Mouse (Mus musculus) kidney, adult 2 months (tissue): ENCODE measurements at regions not wholly inside any gene's neighbourhood (a gene's known extent, or its start where the extent isn't known, plus 50 kb on each side); places are given as distances from the start of the nearest gene placed in this dataset.

Experiments used
- DNase-seq: peaks from one replicate; pipeline ENCODE4 v3.0.0; 2021
- H3K27ac ChIP-seq: fragments of 200-500 bp; 2 replicates; pipeline ENCODE4 v1.5.1; 2012; ENCODE audit warnings: low read depth, low read length, control low read depth, inconsistent platforms; ENCODE audit not compliant: insufficient read depth
- H3K27me3 ChIP-seq: fragments of 200-500 bp; replicated peaks from 2 replicates; pipeline ENCODE4 v1.6.1; 2012; ENCODE audit warnings: mild to moderate bottlenecking, moderate library complexity, low read length, inconsistent platforms; ENCODE audit not compliant: control insufficient read depth, insufficient read depth
- H3K36me3 ChIP-seq: fragments of 200-500 bp; 2 replicates; pipeline ENCODE4 v1.6.1; 2012; ENCODE audit warnings: mild to moderate bottlenecking, moderate library complexity, low read length, inconsistent platforms; ENCODE audit not compliant: control insufficient read depth, insufficient read depth
- H3K4me1 ChIP-seq: fragments of 200-500 bp; 2 replicates; pipeline ENCODE4 v1.6.1; 2011; ENCODE audit warnings: low read length; ENCODE audit not compliant: control insufficient read depth, insufficient read depth
- H3K4me3 ChIP-seq: fragments of 200-500 bp; 2 replicates; pipeline ENCODE4 v1.5.1; 2011; ENCODE audit warnings: mild to moderate bottlenecking, low read depth, low read length, control low read depth; ENCODE audit not compliant: insufficient read depth
- CTCF ChIP-seq: fragments of 200-500 bp; conservative IDR thresholded peaks from 2 replicates; pipeline ENCODE4 v1.5.1; 2011; ENCODE audit warnings: low read depth, mild to moderate bottlenecking, control low read depth, low read length, moderate library complexity, mixed read lengths; ENCODE audit not compliant: insufficient read depth, insufficient read length
- POLR2A ChIP-seq: fragments of 200-500 bp; IDR thresholded peaks from one replicate; pipeline ENCODE4 v1.6.1; 2011; ENCODE audit warnings: low read depth, low read length, control low read depth
- WGBS: fragments of 180-500 bp; shearing (Covaris S2); methylation state at CpG from one replicate; pipeline ENCODE4 v1.1.7; 2018; 5-methylcytosine and 5-hydroxymethylcytosine counted together

DNA sequence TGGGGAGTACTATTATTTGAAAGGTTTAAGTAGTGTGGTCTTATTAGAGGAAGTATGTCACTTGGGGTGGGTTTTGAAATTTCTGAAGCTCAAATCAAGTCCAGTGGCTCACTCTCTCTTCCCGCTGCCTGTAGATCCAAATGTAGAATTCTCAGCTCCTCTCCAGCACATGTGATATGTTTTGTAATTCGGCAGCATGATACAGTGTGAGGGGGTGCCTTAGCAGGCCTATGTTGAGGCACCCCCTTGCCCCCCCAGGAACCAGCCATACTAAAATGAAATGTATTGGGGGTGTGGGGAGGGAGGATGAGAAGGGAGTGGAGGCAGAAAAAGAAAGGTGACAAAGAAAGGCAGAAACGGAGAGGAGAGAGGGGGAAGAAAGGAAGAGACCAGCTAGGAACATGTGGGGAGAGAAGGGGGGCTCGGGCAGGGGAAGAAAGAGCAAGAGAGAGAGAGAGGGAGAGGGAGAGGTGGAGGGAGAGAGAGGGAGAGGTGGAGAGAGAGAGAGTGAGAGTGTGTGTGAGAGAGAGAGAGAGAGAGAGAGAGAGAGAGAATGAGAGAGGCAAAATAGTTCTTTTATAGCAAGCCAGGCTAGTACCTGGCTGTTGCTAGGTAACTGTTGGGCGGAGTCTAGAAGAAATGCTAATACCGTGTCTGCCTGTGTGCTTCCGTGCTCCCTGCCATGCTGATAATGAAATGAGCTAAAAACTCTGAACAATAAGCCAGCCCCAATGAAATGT is 209.4 kb upstream of the Nabp1 start:
- no peak overlapping the region for H3K27ac ChIP-seq
- H3K27me3 ChIP-seq = no peaks in the 10 kb centered on the region
- H3K36me3 ChIP-seq = no peaks in the 10 kb centered on the region
- no peak for DNase-seq
- 50% methylated on average over 7 of the region's 7 CpGs for WGBS
- no peak for TF ChIP-seq POLR2A
- H3K4me3 ChIP-seq = no peak overlapping the region
- H3K4me1 ChIP-seq = no peaks in the 10 kb centered on the region

DNA sequence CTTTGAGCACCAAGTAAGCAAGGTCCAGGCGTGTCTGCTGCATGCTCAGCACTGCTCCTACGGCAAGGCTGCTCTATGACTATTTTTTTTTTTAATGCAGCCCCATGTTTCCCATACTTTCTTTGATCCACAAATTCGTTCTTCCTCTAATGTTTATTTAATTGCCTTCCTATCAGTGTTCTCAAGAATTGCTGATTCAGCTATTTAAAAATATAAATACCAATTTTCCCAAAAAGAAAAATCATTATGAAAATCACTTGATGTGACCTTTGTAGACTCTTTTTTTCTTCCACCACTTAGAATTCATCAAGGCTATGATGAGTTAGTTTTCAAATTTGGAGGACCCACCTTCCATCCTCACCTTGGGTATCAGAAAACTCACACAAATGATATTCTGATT is 208.5 kb upstream of the Nabp1 start:
- DNase-seq = no peak
- Histone ChIP-seq H3K4me3 (no peak overlapping the region), H3K27me3 (no peaks in the 10 kb centered on the region), H3K36me3 (no peaks in the 10 kb centered on the region), H3K4me1 (no peaks in the 10 kb centered on the region), H3K27ac (no peak overlapping the region)
- WGBS = 86% methylated on average over 3 of the region's 3 CpGs
- TF ChIP-seq POLR2A (no peak), CTCF (no peak)

- no peak for DNase-seq
- Histone ChIP-seq H3K4me3 (no peak overlapping the region), H3K27ac (no peak overlapping the region), H3K36me3 (no peaks in the 10 kb centered on the region), H3K27me3 (no peaks in the 10 kb centered on the region), H3K4me1 (peaks cover 2% of the 10 kb centered on the region; the same call in 1 of the 2 replicates)
- no peak for TF ChIP-seq POLR2A
- TF ChIP-seq CTCF = no peak
- 78% methylated on average over 5 of the region's 5 CpGs for WGBS
These were observed 204.0 kb upstream of the Nabp1 start for GRCm38 (mm10) chr1:51682273-51682672.

- Histone ChIP-seq H3K4me1 (peaks cover 2% of the 10 kb centered on the region; the same call in 1 of the 2 replicates), H3K36me3 (no peaks in the 10 kb centered on the region), H3K27ac (no peak overlapping the region), H3K4me3 (no peak overlapping the region), H3K27me3 (no peaks in the 10 kb centered on the region)
- TF ChIP-seq POLR2A = no peak
- TF ChIP-seq CTCF = no peak
- no peak for DNase-seq
These were observed 203.6 kb upstream of the Nabp1 start for GRCm38 (mm10) chr1:51681872-51682271.

DNA sequence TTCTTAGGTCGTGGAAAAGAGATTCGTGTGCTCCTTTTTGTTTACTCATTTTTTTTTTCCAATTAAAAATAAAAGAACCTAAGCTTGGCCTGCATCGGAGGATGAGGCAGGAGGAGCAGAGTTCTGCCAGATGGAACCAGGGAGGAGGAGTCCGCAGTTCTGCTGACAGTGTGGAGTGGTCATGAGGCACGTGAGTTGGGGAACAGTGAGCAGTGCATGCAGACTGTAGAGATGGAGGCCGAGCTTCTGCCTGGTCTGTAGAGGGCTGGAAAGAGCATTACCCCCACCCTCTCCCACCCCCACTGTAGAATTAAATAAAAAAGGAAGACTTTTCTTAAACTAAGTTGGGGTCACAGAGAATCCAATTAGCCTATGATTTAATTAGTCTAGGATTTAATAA is 202.5 kb upstream of the Nabp1 start:
- H3K4me3 ChIP-seq = no peak overlapping the region
- DNase-seq = no peak
- no peaks in the 10 kb centered on the region for H3K36me3 ChIP-seq
- 73% methylated on average over 6 of the region's 6 CpGs for WGBS
- peaks cover 2% of the 10 kb centered on the region; the same call in 1 of the 2 replicates for H3K4me1 ChIP-seq
- H3K27ac ChIP-seq = no peak overlapping the region
- H3K27me3 ChIP-seq = no peaks in the 10 kb centered on the region
- no peak for TF ChIP-seq CTCF
- TF ChIP-seq POLR2A = no peak

- DNase-seq = no peak
- Histone ChIP-seq H3K27ac (no peak overlapping the region), H3K4me3 (no peak overlapping the region), H3K4me1 (peaks cover 2% of the 10 kb centered on the region; the same call in 1 of the 2 replicates), H3K36me3 (no peaks in the 10 kb centered on the region), H3K27me3 (no peaks in the 10 kb centered on the region)
- no peak for TF ChIP-seq POLR2A
- 71% methylated on average over 6 of the region's 6 CpGs for WGBS
These were observed 200.2 kb upstream of the Nabp1 start for GRCm38 (mm10) chr1:51678290-51678928.

- 61% methylated on average over 5 of the region's 5 CpGs for WGBS
- Histone ChIP-seq H3K4me1 (peaks cover 2% of the 10 kb centered on the region; the same call in 1 of the 2 replicates), H3K27ac (0 out of 2 replicates have a peak overlapping the region, but pooled peaks have one; percentile 45)
These were observed 199.6 kb upstream of the Nabp1 start for GRCm38 (mm10) chr1:51677802-51678201.

More at GRCm38 (mm10) chr1:51677802-51678201, 199.6 kb upstream of the Nabp1 start:
- H3K4me3 ChIP-seq = no peak overlapping the region
- H3K27me3 ChIP-seq = no peaks in the 10 kb centered on the region
- peak; percentile 22 for DNase-seq
- TF ChIP-seq CTCF = no peak
- TF ChIP-seq POLR2A = no peak
- no peaks in the 10 kb centered on the region for H3K36me3 ChIP-seq
